Comparison of ENCODE assay signal across 14 mouse cellular contexts in genomic region chr15:92491376-92491775, GRCm38 (mm10).
A peak's percentile ranks its signal among the peaks of the same experiment; 100 is the strongest.
DNase-seq lines count a peak whose midpoint lies in the region.
"Had no signal": no experiment of that assay in that cellular context is flagged by ENCODE, and none has a peak within 500 bp of the region (broad histone marks: within the 10 kb centered on the region; RNA-seq: fewer than 3 reads in every experiment).

No protein-coding gene starts in this region.

- intact Hi-C loops in left cerebral cortex, postnatal 14 days (cut with DNase I) = no loop called here

- DNase-seq in layer of hippocampus, adult 11-12 months (ENCODE audit: low spot score) = peak; percentile 22
- DNase-seq in layer of hippocampus, postnatal 25 days (ENCODE audit: extremely low spot score in 1 of 2, low spot score in 1 of 2) = no peak
- DNase-seq in left cerebral cortex, postnatal 14 days (ENCODE audit: low spot score in 2 of 2) = peak; percentile 16 to 21
- DNase-seq in left cerebral cortex, adult 11 months (ENCODE audit: low spot score) = no peak
- DNase-seq in brain, adult 2 months (ENCODE audit: low read depth, low spot score) = peak; percentile 66
- DNase-seq in adrenal gland, postnatal 36 days = no peak
- DNase-seq: adrenal gland, adult 2 months; adrenal gland, postnatal 14 days; cerebellum, adult 18-20 months; cerebellum, adult 9-10 months; cerebellum, postnatal 14 days; gastrocnemius, adult 2 months; gastrocnemius, postnatal 14 days; heart, adult 11 months had no signal

Comparison
In these comparisons a context has a peak if more than half of its experiments do, and no peak if none do; other contexts are left out.
1. DNase-seq: peak in layer of hippocampus, adult 11-12 months (single experiment), left cerebral cortex, postnatal 14 days (2 of 2) and brain, adult 2 months (single experiment); none in layer of hippocampus, postnatal 25 days (0 of 2), left cerebral cortex, adult 11 months (single experiment) and adrenal gland, postnatal 36 days (0 of 2).